In the genomic region with DNA sequence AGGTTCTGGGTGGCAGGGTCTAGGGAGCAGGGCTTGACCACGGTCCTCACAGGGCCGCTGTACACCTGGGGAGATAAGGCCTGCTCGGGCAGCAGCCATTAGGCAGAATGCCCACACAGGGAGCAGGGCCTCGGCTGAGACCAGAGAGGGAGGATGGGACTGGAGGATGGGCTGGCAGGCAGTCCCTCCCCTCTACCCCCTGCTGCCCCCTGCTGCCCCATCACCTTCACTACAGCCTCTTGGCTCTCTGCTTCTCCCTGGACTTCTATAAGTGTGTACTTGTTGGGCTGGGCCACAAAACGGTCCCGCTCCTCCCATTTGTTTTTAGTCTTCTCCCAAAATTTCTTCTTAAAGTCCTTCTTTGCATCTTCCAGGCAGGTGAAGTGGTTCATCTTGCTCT, we compare ENCODE assay signal across 9 mouse cellular contexts. TPM values are rescaled to one million over a fixed set of nuclear protein-coding genes. Genes with fewer than 3 reads are reported as not detected.
DNase-seq lines count a peak whose midpoint lies in the region; ATAC-seq and TF ChIP-seq lines count a peak whose summit lies in the region.
"Had no signal": no experiment of that assay in that cellular context is flagged by ENCODE, and none has a peak within 500 bp of the region (broad histone marks: within the 10 kb centered on the region; RNA-seq: fewer than 3 reads in every experiment).

No protein-coding gene starts in this region.

- intact Hi-C loops in left cerebral cortex, postnatal 25 days (cut with DNase I), result no loop called here

- no peak overlapping the region for H3K4me3 ChIP-seq in forebrain, postnatal 0 days (ENCODE audit: low read depth, low read length)
- no peak overlapping the region for H3K4me3 ChIP-seq in hindbrain, embryonic 12.5 days
- no peak overlapping the region for H3K4me3 ChIP-seq in liver, adult 2 months (ENCODE audit: insufficient read depth, low read depth, low read length)
- no peak overlapping the region for H3K4me3 ChIP-seq in neural tube, embryonic 12.5 days
- H3K4me3 ChIP-seq: erythroblast, embryonic 14.5 days had no signal

- no peak overlapping the region for H3K9ac ChIP-seq in forebrain, postnatal 0 days
- H3K9ac ChIP-seq in hindbrain, embryonic 12.5 days, result no peak overlapping the region
- no peak overlapping the region for H3K9ac ChIP-seq in liver, adult 2 months (ENCODE audit: low read depth, low read length)
- H3K9ac ChIP-seq in neural tube, embryonic 12.5 days, result no peak overlapping the region

- no peak overlapping the region for H3K4me2 ChIP-seq in forebrain, postnatal 0 days (ENCODE audit: low read depth)
- peak overlapping the region; percentile 22; the same call in 1 of the 2 replicates for H3K4me2 ChIP-seq in hindbrain, embryonic 12.5 days (replicated peaks)
- H3K4me2 ChIP-seq in neural tube, embryonic 12.5 days (replicated peaks), result 0 out of 2 replicates have a peak overlapping the region, but pooled peaks have one; percentile 17

- no peak for ATAC-seq in forebrain, postnatal 0 days
- no peak for ATAC-seq in hindbrain, embryonic 12.5 days (ENCODE audit: low FRiP score)
- ATAC-seq in neural tube, embryonic 12.5 days (ENCODE audit: low FRiP score, low read depth), result 0 out of 2 replicates have a peak, but pooled peaks have one; percentile 10

- peaks cover 3% of the 10 kb centered on the region; the same call in 1 of the 2 replicates for H3K79me2 ChIP-seq in liver, adult 2 months (ENCODE audit: control insufficient read depth, insufficient read depth, low read length)

- H3K9me3 ChIP-seq in forebrain, postnatal 0 days (ENCODE audit: low read length), result no peaks in the 10 kb centered on the region
- no peaks in the 10 kb centered on the region for H3K9me3 ChIP-seq in hindbrain, embryonic 12.5 days (replicated peaks)
- H3K9me3 ChIP-seq in neural tube, embryonic 12.5 days, result no peaks in the 10 kb centered on the region

- DNase-seq in left cerebral cortex, adult 8-10 months (ENCODE audit: low spot score in 2 of 2), result peak; percentile 42 to 43
- DNase-seq in left cerebral cortex, postnatal 25 days (ENCODE audit: low spot score in 2 of 2), result no peak
- peak; percentile 53 for DNase-seq in c-Kit-positive CD71-positive TER-119-negative erythroid progenitor cells, embryonic 14.5 days (ENCODE audit: low read depth)
- peak; percentile 51 for DNase-seq in forebrain, postnatal 0 days
- peak; percentile 49 for DNase-seq in liver, adult 2 months (ENCODE audit: extremely low read depth, low read depth, low spot score)
- peak; percentile 60 for DNase-seq in thymus, postnatal 0 days (ENCODE audit: low spot score)

- H3K4me1 ChIP-seq in forebrain, postnatal 0 days (ENCODE audit: insufficient read depth), result peaks cover 5% of the 10 kb centered on the region; the same call in 1 of the 2 replicates
- H3K4me1 ChIP-seq in hindbrain, embryonic 12.5 days, result peaks cover 31% of the 10 kb centered on the region
- H3K4me1 ChIP-seq in liver, adult 2 months (ENCODE audit: control insufficient read depth, insufficient read depth, low read length), result peaks cover 14% of the 10 kb centered on the region
- peaks cover 30% of the 10 kb centered on the region for H3K4me1 ChIP-seq in neural tube, embryonic 12.5 days

- no peak for TF ChIP-seq POLR2A in liver, adult 2 months (IDR thresholded peaks at IDR 0.05; ENCODE audit: extremely low read depth, insufficient read depth, low read length)

- WGBS in forebrain, postnatal 0 days, result 9% methylated on average over 6 of the region's 6 CpGs
- WGBS in hindbrain, embryonic 12.5 days, result 4% methylated on average over 6 of the region's 6 CpGs
- 9% methylated on average over 6 of the region's 6 CpGs for WGBS in liver, adult 2 months
- WGBS in neural tube, embryonic 12.5 days, result 3% methylated on average over 6 of the region's 6 CpGs

- H3K36me3 ChIP-seq in forebrain, postnatal 0 days (ENCODE audit: insufficient read depth), result no peaks in the 10 kb centered on the region
- peaks cover 2% of the 10 kb centered on the region; the same call in 1 of the 2 replicates for H3K36me3 ChIP-seq in hindbrain, embryonic 12.5 days
- H3K36me3 ChIP-seq in liver, adult 2 months (ENCODE audit: control insufficient read depth, insufficient read depth, low read length), result no peaks in the 10 kb centered on the region
- no peaks in the 10 kb centered on the region for H3K36me3 ChIP-seq in neural tube, embryonic 12.5 days

- peak; percentile 63 for TF ChIP-seq CTCF in forebrain, postnatal 0 days (IDR thresholded peaks at IDR 0.05; ENCODE audit: low read depth)
- TF ChIP-seq CTCF in liver, adult 2 months (IDR thresholded peaks at IDR 0.05; ENCODE audit: low read depth, low read length), result peak; percentile 90

- no peaks in the 10 kb centered on the region for H3K27me3 ChIP-seq in forebrain, postnatal 0 days (ENCODE audit: insufficient read depth, low read length)
- no peaks in the 10 kb centered on the region for H3K27me3 ChIP-seq in hindbrain, embryonic 12.5 days
- H3K27me3 ChIP-seq in liver, adult 2 months (ENCODE audit: control insufficient read depth, insufficient read depth, low read length), result no peaks in the 10 kb centered on the region
- no peaks in the 10 kb centered on the region for H3K27me3 ChIP-seq in neural tube, embryonic 12.5 days (replicated peaks)

- H3K27ac ChIP-seq in forebrain, postnatal 0 days (ENCODE audit: low read depth, low read length), result no peak overlapping the region
- no peak overlapping the region for H3K27ac ChIP-seq in hindbrain, embryonic 12.5 days
- no peak overlapping the region for H3K27ac ChIP-seq in liver, adult 2 months (replicated peaks; ENCODE audit: insufficient read depth, low read depth, low read length)
- H3K27ac ChIP-seq in neural tube, embryonic 12.5 days, result no peak overlapping the region

RNA-seq across cellular contexts. Expression of a gene that starts 1.3 kb away (rescaled TPM):
- 10 to 100 TPM; 26.9 to 47.9 (median 32.8) TPM for total RNA-seq in left cerebral cortex, adult 8-10 months (2022)
- 10 to 100 TPM; 30.2 to 37.0 TPM for total RNA-seq in left cerebral cortex, postnatal 25 days (2021)
- total RNA-seq in forebrain, postnatal 0 days (2014; rRNA removed), result 45.6 and 52.9 TPM in 2 replicates
- 46.5 and 47.3 TPM in 2 replicates for polyA plus RNA-seq in forebrain, postnatal 0 days (2015; fragmentation: Nextera tagmentation; extraction: Ambion mirVana)
- 42.7 and 52.2 TPM in 2 replicates for polyA plus RNA-seq in hindbrain, embryonic 12.5 days (2016; fragmentation: Nextera tagmentation; extraction: Ambion mirVana)
- total RNA-seq in liver, adult 2 months (2014; rRNA removed), result 7.8 and 9.3 TPM in 2 replicates
- polyA plus RNA-seq in liver, adult 2 months (2012; rRNA removed), result 12.4 and 16.0 TPM in 2 replicates
- polyA plus RNA-seq in neural tube, embryonic 12.5 days (2016; fragmentation: Nextera tagmentation; extraction: Ambion mirVana), result 48.8 and 51.0 TPM in 2 replicates
- polyA plus RNA-seq in thymus, postnatal 0 days (2015; fragmentation: Nextera tagmentation; extraction: Ambion mirVana), result 56.8 and 62.7 TPM in 2 replicates

RNA-seq across cellular contexts. Expression of a gene that starts 2.3 kb away (rescaled TPM):
- total RNA-seq in left cerebral cortex, adult 8-10 months (2022), result 1 to 10 TPM; 6.1 to 7.8 (median 7.0) TPM
- total RNA-seq in left cerebral cortex, postnatal 25 days (2021), result 1 to 10 TPM; 2.9 to 5.3 TPM
- total RNA-seq in forebrain, postnatal 0 days (2014; rRNA removed), result 2.2 and 6.2 TPM in 2 replicates
- 1.4 and 1.7 TPM in 2 replicates for polyA plus RNA-seq in forebrain, postnatal 0 days (2015; fragmentation: Nextera tagmentation; extraction: Ambion mirVana)
- 1.6 and 2.1 TPM in 2 replicates for polyA plus RNA-seq in hindbrain, embryonic 12.5 days (2016; fragmentation: Nextera tagmentation; extraction: Ambion mirVana)
- 14.0 and 19.4 TPM in 2 replicates for total RNA-seq in liver, adult 2 months (2014; rRNA removed)
- 23.0 and 23.3 TPM in 2 replicates for polyA plus RNA-seq in liver, adult 2 months (2012; rRNA removed)
- polyA plus RNA-seq in neural tube, embryonic 12.5 days (2016; fragmentation: Nextera tagmentation; extraction: Ambion mirVana), result 0.78 and 2.2 TPM in 2 replicates
- 18.0 and 22.3 TPM in 2 replicates for polyA plus RNA-seq in thymus, postnatal 0 days (2015; fragmentation: Nextera tagmentation; extraction: Ambion mirVana)

RNA-seq across cellular contexts. Expression of a gene that starts 8.7 kb away (rescaled TPM):
- 10 to 100 TPM; 11.7 to 15.6 (median 12.7) TPM for total RNA-seq in left cerebral cortex, adult 8-10 months (2022)
- total RNA-seq in left cerebral cortex, postnatal 25 days (2021), result 1 to 10 TPM; 7.7 to 8.6 TPM
- total RNA-seq in forebrain, postnatal 0 days (2014; rRNA removed), result 1.5 and 1.8 TPM in 2 replicates
- polyA plus RNA-seq in forebrain, postnatal 0 days (2015; fragmentation: Nextera tagmentation; extraction: Ambion mirVana), result 2.3 and 3.0 TPM in 2 replicates
- 0.41 and 0.68 TPM in 2 replicates for polyA plus RNA-seq in hindbrain, embryonic 12.5 days (2016; fragmentation: Nextera tagmentation; extraction: Ambion mirVana)
- total RNA-seq in liver, adult 2 months (2014; rRNA removed), result not detected in 2 replicates
- polyA plus RNA-seq in liver, adult 2 months (2012; rRNA removed), result not detected in 2 replicates
- polyA plus RNA-seq in neural tube, embryonic 12.5 days (2016; fragmentation: Nextera tagmentation; extraction: Ambion mirVana), result 0.52 and 0.66 TPM in 2 replicates
- polyA plus RNA-seq in thymus, postnatal 0 days (2015; fragmentation: Nextera tagmentation; extraction: Ambion mirVana), result 0.17 and 0.20 TPM in 2 replicates
- polyA plus RNA-seq: erythroblast, embryonic 14.5 days had no signal

RNA-seq across cellular contexts. Expression of a gene that starts 21.4 kb away (rescaled TPM):
- total RNA-seq in left cerebral cortex, adult 8-10 months (2022), result 100 to 1,000 TPM; 201 to 223 (median 211) TPM
- total RNA-seq in left cerebral cortex, postnatal 25 days (2021), result 100 to 1,000 TPM; 161 to 166 TPM
- 454 and 602 TPM in 2 replicates for total RNA-seq in forebrain, postnatal 0 days (2014; rRNA removed)
- 251 and 273 TPM in 2 replicates for polyA plus RNA-seq in forebrain, postnatal 0 days (2015; fragmentation: Nextera tagmentation; extraction: Ambion mirVana)
- 308 and 309 TPM in 2 replicates for polyA plus RNA-seq in hindbrain, embryonic 12.5 days (2016; fragmentation: Nextera tagmentation; extraction: Ambion mirVana)
- total RNA-seq in liver, adult 2 months (2014; rRNA removed), result 15.9 and 22.2 TPM in 2 replicates
- polyA plus RNA-seq in liver, adult 2 months (2012; rRNA removed), result 43.3 and 52.5 TPM in 2 replicates
- 358 and 362 TPM in 2 replicates for polyA plus RNA-seq in neural tube, embryonic 12.5 days (2016; fragmentation: Nextera tagmentation; extraction: Ambion mirVana)
- 12.6 and 16.3 TPM in 2 replicates for polyA plus RNA-seq in thymus, postnatal 0 days (2015; fragmentation: Nextera tagmentation; extraction: Ambion mirVana)

RNA-seq across cellular contexts. Expression of a gene that starts 25.3 kb away (rescaled TPM):
- total RNA-seq in left cerebral cortex, adult 8-10 months (2022), result not detected
- total RNA-seq in left cerebral cortex, postnatal 25 days (2021), result not detected
- total RNA-seq in forebrain, postnatal 0 days (2014; rRNA removed), result not detected in 2 replicates
- not detected in 2 replicates for polyA plus RNA-seq in forebrain, postnatal 0 days (2015; fragmentation: Nextera tagmentation; extraction: Ambion mirVana)
- not detected in 2 replicates for polyA plus RNA-seq in hindbrain, embryonic 12.5 days (2016; fragmentation: Nextera tagmentation; extraction: Ambion mirVana)
- total RNA-seq in liver, adult 2 months (2014; rRNA removed), result not detected in 2 replicates
- polyA plus RNA-seq in liver, adult 2 months (2012; rRNA removed), result not detected in 2 replicates
- not detected in 2 replicates for polyA plus RNA-seq in neural tube, embryonic 12.5 days (2016; fragmentation: Nextera tagmentation; extraction: Ambion mirVana)
- polyA plus RNA-seq in thymus, postnatal 0 days (2015; fragmentation: Nextera tagmentation; extraction: Ambion mirVana), result not detected in 2 replicates
- polyA plus RNA-seq: erythroblast, embryonic 14.5 days had no signal

Comparison
In these comparisons a context has a peak if more than half of its experiments do, and no peak if none do; other contexts are left out.
1. DNase-seq: peak in left cerebral cortex, adult 8-10 months (2 of 2), c-Kit-positive CD71-positive TER-119-negative erythroid progenitor cells, embryonic 14.5 days (single experiment), forebrain, postnatal 0 days (single experiment), liver, adult 2 months (single experiment) and thymus, postnatal 0 days (single experiment); none in left cerebral cortex, postnatal 25 days (0 of 2).